Mouse (Mus musculus) neural tube, embryonic 13.5 days (tissue): ENCODE data around the gene Polr2a. TPM values are rescaled to one million over a fixed set of nuclear protein-coding genes. Genes with fewer than 3 reads are reported as not detected.
"Not testable (repeated sequence)": the region's sequence is repeated elsewhere in the genome, so short reads cannot be mapped to it uniquely, and the experiment has no call there.

ENCODE experiments used
- ATAC-seq: fragments of 200-750 bp; cut with Nextera tagmentation; 2 replicates; pipeline ENCODE4 v1.8.0; 2017; ENCODE audit warnings: low read depth, mild to moderate bottlenecking, moderate TSS enrichment, moderate library complexity
- H3K27ac ChIP-seq: fragments of 300-500 bp; sonication (generic); replicated peaks from 2 replicates; pipeline ENCODE4 v1.5.1; 2015; ENCODE audit warnings: moderate library complexity, mild to moderate bottlenecking, inconsistent platforms
- H3K27me3 ChIP-seq: fragments of 300-500 bp; sonication (generic); 2 replicates; pipeline ENCODE4 v1.6.1; 2015; ENCODE audit warnings: mild to moderate bottlenecking, inconsistent platforms
- H3K36me3 ChIP-seq: fragments of 300-500 bp; sonication (generic); 2 replicates; pipeline ENCODE4 v1.6.1; 2015; ENCODE audit warnings: mild to moderate bottlenecking, inconsistent platforms
- H3K4me1 ChIP-seq: fragments of 300-500 bp; sonication (generic); replicated peaks from 2 replicates; pipeline ENCODE4 v1.6.1; 2015; ENCODE audit warnings: inconsistent platforms
- H3K4me2 ChIP-seq: fragments of 300-500 bp; sonication (generic); 2 replicates; pipeline ENCODE4 v1.6.1; 2015; ENCODE audit warnings: inconsistent platforms, mild to moderate bottlenecking, moderate library complexity
- H3K4me3 ChIP-seq: fragments of 300-500 bp; sonication (generic); 2 replicates; pipeline ENCODE4 v1.5.1; 2015; ENCODE audit warnings: mild to moderate bottlenecking, inconsistent platforms
- H3K9ac ChIP-seq: fragments of 300-500 bp; sonication (generic); 2 replicates; pipeline ENCODE4 v1.6.1; 2015; ENCODE audit warnings: moderate library complexity, mild to moderate bottlenecking, inconsistent platforms
- H3K9me3 ChIP-seq: fragments of 300-500 bp; sonication (generic); 2 replicates; pipeline ENCODE4 v1.6.1; 2016; ENCODE audit warnings: inconsistent platforms
- WGBS: fragments of 180-500 bp; shearing (Covaris S2); methylation state at CpG from one replicate; pipeline ENCODE4 v1.1.7; 2015; 5-methylcytosine and 5-hydroxymethylcytosine counted together
- polyA plus RNA-seq: library from polyadenylated mRNA; unstranded; fragments of >200 nt; fragmentation: Nextera tagmentation; extraction: Ambion mirVana; gene quantifications from 2 replicates; pipeline ENCODE4 v1.2.1, GENCODE M21; 2015

Polr2a gene
- polyA plus RNA-seq, 1 experiment from 2014 or later: 22.9 TPM

GRCm38 (mm10) chr11:69760901-69761200 is 2.4 kb upstream of the Polr2a start:
- H3K4me2 ChIP-seq: no peak overlapping the region
- H3K27me3 ChIP-seq: no peaks in the 10 kb centered on the region
- no peaks in the 10 kb centered on the region for H3K9me3 ChIP-seq
- peak overlapping the region; percentile 99 for H3K27ac ChIP-seq
- no peak overlapping the region for H3K4me3 ChIP-seq
- no peak for ATAC-seq
- WGBS: 93% methylated on average over 7 of the region's 7 CpGs
- 0 out of 2 replicates have a peak overlapping the region, but pooled peaks have one; percentile 9 for H3K9ac ChIP-seq
- no peaks in the 10 kb centered on the region for H3K36me3 ChIP-seq
- peaks cover 43% of the 10 kb centered on the region for H3K4me1 ChIP-seq

GRCm38 (mm10) chr11:69760160-69760900 is 1.9 kb upstream of the Polr2a start:
- Histone ChIP-seq H3K36me3 (no peaks in the 10 kb centered on the region), H3K9me3 (no peaks in the 10 kb centered on the region), H3K4me1 (peaks cover 46% of the 10 kb centered on the region), H3K4me2 (peak overlapping the region; percentile 92), H3K4me3 (peak overlapping the region; percentile 63), H3K9ac (peak overlapping the region; percentile 92), H3K27me3 (no peaks in the 10 kb centered on the region), H3K27ac (peak overlapping the region; percentile 99)
- no peak for ATAC-seq
- WGBS: 80% methylated on average over 14 of the region's 14 CpGs

DNA sequence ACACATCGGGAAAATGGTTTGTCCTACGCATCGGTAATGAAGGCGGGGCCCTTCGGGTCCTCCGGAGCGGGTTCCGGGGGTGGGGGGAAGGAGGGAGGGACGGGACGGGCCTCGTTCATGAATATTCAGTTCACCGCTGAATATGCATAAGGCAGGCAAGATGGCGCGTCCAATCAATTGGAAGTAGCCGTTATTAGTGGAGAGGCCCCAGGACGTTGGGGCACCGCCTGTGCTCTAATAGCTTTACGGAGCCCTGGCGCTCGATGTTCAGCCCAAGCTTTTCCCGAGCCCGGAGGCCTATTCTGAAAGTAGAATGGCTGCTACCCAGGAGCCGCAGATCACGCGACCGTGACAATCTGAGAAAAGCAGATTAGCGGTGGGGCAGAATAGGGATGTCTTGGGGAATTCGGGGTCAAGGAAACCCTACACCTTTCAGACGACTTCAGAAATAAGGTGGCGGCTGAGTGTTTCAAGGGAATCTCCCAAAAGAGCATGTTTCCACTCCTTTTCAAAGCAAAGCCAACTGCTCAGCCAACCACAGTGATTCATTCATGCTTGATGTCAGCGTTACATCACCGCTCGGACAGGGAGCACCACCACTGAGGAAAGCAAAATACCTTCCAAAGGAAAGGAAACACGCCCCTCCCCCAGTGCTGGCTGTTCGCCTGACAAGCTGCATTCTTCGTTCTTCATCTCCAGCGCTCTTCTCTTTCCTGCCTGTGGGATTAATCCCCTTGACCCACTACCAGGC is 709 bp upstream of the Polr2a start:
- WGBS: 0% methylated on average over 37 of the region's 37 CpGs
- H3K4me1 ChIP-seq: peaks cover 54% of the 10 kb centered on the region
- no peaks in the 10 kb centered on the region for H3K27me3 ChIP-seq

DNA sequence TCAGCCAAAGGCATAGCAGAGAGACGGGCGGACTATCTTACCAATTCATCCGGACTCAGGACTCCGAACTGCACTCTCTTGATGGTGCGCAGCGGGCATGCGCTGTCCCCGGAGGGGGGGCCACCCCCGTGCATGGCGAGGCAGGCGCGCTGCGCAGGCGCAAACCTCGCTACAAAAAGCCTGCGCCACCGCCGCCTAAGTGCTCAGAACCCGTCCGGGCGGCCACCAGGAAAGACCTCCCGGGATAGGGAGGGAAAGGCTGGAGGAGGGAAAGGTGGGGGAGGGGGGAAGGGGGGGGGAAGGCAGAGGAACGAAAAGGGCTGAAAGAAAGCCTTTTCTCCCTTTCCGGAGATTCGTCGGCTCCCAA is 364 bp downstream of the Polr2a start:
- H3K9ac ChIP-seq: peak overlapping the region; percentile 92
- peak; percentile 82 for ATAC-seq
- no peaks in the 10 kb centered on the region for H3K27me3 ChIP-seq
- H3K4me2 ChIP-seq: peak overlapping the region; percentile 92
- H3K4me1 ChIP-seq: peaks cover 64% of the 10 kb centered on the region
- peak overlapping the region; percentile 99 for H3K27ac ChIP-seq
- H3K9me3 ChIP-seq: no peaks in the 10 kb centered on the region
- no peaks in the 10 kb centered on the region for H3K36me3 ChIP-seq
- under 1% methylated on average over 26 of the region's 26 CpGs for WGBS
- H3K4me3 ChIP-seq: peak overlapping the region; percentile 63

More for the DNA sequence above, 709 bp upstream of the Polr2a start:
- H3K4me2 ChIP-seq: peak overlapping the region; percentile 92
- no peaks in the 10 kb centered on the region for H3K36me3 ChIP-seq
- no peaks in the 10 kb centered on the region for H3K9me3 ChIP-seq
- peak overlapping the region; percentile 99 for H3K27ac ChIP-seq
- H3K9ac ChIP-seq: peak overlapping the region; percentile 92
- H3K4me3 ChIP-seq: peak overlapping the region; percentile 63
- ATAC-seq: peak; percentile 93

DNA sequence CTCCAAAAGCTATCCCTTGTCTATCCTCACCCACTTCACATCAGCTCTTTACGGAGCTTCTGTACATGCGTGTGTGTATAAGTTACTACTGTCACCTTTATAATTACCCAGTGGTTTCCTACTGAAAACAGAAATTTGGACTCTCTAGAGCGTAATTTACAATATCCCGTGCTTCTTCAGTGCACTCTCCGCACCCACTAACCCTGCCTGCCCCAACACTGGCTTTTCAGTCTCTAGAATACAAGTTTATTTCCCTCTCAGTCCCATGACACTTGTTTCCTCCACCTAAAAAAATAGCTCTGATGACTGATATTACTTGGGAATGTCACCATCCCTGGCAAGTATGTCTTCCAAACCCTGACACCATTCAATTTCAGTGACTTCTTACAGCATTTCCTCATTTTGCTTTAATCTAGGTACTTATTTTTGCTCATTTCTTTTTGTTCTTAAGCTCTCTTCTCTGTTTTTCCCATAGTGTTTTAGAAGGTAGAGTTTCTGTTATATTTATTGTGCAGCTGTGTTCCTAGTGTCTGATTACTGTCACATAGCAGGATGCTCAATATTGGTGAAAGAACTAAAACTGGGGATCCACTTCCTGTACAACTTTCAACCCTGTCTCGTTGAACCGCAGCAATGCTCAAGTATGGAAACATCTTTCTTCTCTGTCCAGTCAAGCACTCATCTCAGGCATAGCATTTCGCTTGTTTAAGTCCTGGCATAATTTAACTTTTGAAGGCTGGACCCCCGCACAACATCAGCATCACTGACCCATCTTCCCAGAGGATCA is 941 bp downstream of the Polr2a start:
- Histone ChIP-seq H3K4me1 (peaks cover 69% of the 10 kb centered on the region), H3K27ac (peak overlapping the region; percentile 99), H3K9me3 (no peaks in the 10 kb centered on the region), H3K9ac (peak overlapping the region; percentile 92), H3K4me2 (peak overlapping the region; percentile 92), H3K27me3 (no peaks in the 10 kb centered on the region), H3K4me3 (peak overlapping the region; percentile 63), H3K36me3 (no peaks in the 10 kb centered on the region)
- no peak for ATAC-seq
- 46% methylated on average over 9 of the region's 9 CpGs for WGBS

- Histone ChIP-seq H3K4me3 (no peak overlapping the region), H3K27ac (no peak overlapping the region), H3K36me3 (no peaks in the 10 kb centered on the region), H3K4me2 (peak overlapping the region; percentile 92), H3K4me1 (peaks cover 69% of the 10 kb centered on the region), H3K27me3 (no peaks in the 10 kb centered on the region), H3K9me3 (no peaks in the 10 kb centered on the region), H3K9ac (no peak overlapping the region)
- no peak for ATAC-seq
- 64% methylated on average over 3 of the region's 3 CpGs for WGBS
Observed at GRCm38 (mm10) chr11:69754701-69755100, 3.7 kb downstream of the Polr2a start.

DNA sequence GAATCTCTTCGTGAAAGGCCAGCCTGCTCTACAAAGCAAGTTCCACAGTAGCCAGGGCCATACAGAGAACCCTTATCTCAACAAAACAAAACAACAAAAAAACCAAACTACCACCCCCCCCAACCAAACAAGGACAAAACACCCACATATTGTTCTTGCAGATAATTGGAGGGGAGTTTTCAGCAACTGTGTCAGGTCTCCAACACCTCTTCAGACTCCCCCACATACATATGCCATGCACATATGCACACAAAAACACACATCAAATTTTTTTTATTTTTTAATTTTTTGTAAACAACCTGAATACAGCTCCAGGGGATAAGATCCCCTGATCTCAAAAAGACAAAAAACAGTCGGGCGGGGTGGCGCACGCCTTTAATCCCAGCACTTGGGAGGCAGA is 4.2 kb downstream of the Polr2a start:
- 93% methylated on average over 5 of the region's 5 CpGs for WGBS
- H3K27ac ChIP-seq: no peak overlapping the region
- H3K36me3 ChIP-seq: no peaks in the 10 kb centered on the region
- ATAC-seq: no peak
- H3K4me1 ChIP-seq: peaks cover 66% of the 10 kb centered on the region
- peak overlapping the region; percentile 92 for H3K4me2 ChIP-seq
- no peaks in the 10 kb centered on the region for H3K27me3 ChIP-seq
- no peak overlapping the region for H3K4me3 ChIP-seq
- no peak overlapping the region for H3K9ac ChIP-seq
- no peaks in the 10 kb centered on the region for H3K9me3 ChIP-seq

- no peak overlapping the region for H3K27ac ChIP-seq
- peak overlapping the region; percentile 46; the same call in 1 of the 2 replicates for H3K9ac ChIP-seq
- ATAC-seq: no peak
- H3K9me3 ChIP-seq: no peaks in the 10 kb centered on the region
- no peaks in the 10 kb centered on the region for H3K27me3 ChIP-seq
- H3K4me1 ChIP-seq: peaks cover 65% of the 10 kb centered on the region
- no peak overlapping the region for H3K4me2 ChIP-seq
- peaks cover 4% of the 10 kb centered on the region; the same call in 1 of the 2 replicates for H3K36me3 ChIP-seq
- no peak overlapping the region for H3K4me3 ChIP-seq
Observed at GRCm38 (mm10) chr11:69752686-69753085, 5.8 kb downstream of the Polr2a start.

- Histone ChIP-seq H3K9me3 (no peaks in the 10 kb centered on the region), H3K4me2 (no peak overlapping the region), H3K9ac (no peak overlapping the region), H3K36me3 (peaks cover 13% of the 10 kb centered on the region), H3K4me1 (peaks cover 54% of the 10 kb centered on the region), H3K27me3 (no peaks in the 10 kb centered on the region), H3K27ac (no peak overlapping the region), H3K4me3 (no peak overlapping the region)
- ATAC-seq: no peak
- 86% methylated on average over 3 of the region's 3 CpGs for WGBS
Observed at GRCm38 (mm10) chr11:69751635-69752034, 6.8 kb downstream of the Polr2a start.

GRCm38 (mm10) chr11:69731408-69731807 is 27.0 kb downstream of the Polr2a start:
- H3K9me3 ChIP-seq, H3K27ac ChIP-seq, H3K27me3 ChIP-seq, H3K4me3 ChIP-seq, ATAC-seq, H3K4me2 ChIP-seq, H3K9ac ChIP-seq, H3K4me1 ChIP-seq: not testable (repeated sequence)
- H3K36me3 ChIP-seq: peaks cover 31% of the 10 kb centered on the region
- WGBS: 76% methylated on average over 3 of the region's 3 CpGs

DNA sequence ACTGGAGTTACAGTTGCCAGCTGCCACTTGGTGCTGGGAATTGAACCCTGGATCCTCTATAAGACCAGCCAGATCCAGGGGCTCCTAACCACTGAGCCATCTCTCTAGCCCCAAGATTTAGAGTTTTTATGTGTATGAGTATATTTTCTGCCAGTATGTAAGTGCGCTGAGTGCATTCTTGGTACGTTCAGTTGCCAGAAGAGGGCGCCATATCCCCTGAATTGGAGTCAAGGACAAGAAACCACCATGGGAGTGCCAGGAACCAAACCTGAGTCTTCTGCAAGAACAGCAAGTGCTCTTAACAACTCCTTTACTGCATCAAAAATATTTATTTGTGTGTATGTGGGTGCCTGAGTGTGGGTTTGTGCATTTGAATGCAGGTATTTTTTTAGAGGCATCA is 29.4 kb downstream of the Polr2a start:
- no peak overlapping the region for H3K4me2 ChIP-seq
- ATAC-seq: no peak
- H3K4me3 ChIP-seq: no peak overlapping the region
- H3K9ac ChIP-seq: no peak overlapping the region
- H3K36me3 ChIP-seq: peaks cover 8% of the 10 kb centered on the region
- H3K27ac ChIP-seq: no peak overlapping the region
- H3K27me3 ChIP-seq: no peaks in the 10 kb centered on the region
- no peaks in the 10 kb centered on the region for H3K9me3 ChIP-seq
- no peaks in the 10 kb centered on the region for H3K4me1 ChIP-seq
- 11% methylated on average over 3 of the region's 3 CpGs for WGBS

DNA sequence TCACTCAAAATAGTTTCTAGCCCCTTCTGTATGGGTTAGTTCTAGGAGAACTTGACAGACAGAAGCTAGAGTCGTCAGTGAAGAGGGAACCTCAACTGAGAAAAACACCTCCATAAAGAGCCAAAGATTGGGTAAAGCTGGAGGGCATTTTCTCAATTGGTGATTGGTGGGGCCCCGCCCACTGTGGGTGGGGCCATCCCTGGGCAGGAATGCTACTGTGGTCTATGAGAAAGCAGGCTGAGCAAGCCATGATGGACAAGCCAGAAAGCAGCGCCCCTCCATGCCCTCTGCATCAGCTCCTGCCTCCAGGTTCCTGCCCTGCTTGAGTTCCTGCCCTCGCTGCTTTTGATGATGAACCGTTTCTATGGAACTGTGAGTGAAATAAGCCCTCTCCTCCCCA is 32.5 kb downstream of the Polr2a start:
- Histone ChIP-seq H3K4me3 (no peak overlapping the region), H3K9me3 (no peaks in the 10 kb centered on the region), H3K27ac (no peak overlapping the region), H3K36me3 (no peaks in the 10 kb centered on the region), H3K4me1 (no peaks in the 10 kb centered on the region), H3K27me3 (no peaks in the 10 kb centered on the region), H3K9ac (no peak overlapping the region), H3K4me2 (no peak overlapping the region)
- no peak for ATAC-seq
- WGBS: 34% methylated on average over 5 of the region's 5 CpGs
